Comparison of ENCODE assay signal across 8 mouse cellular contexts in the genomic region with DNA sequence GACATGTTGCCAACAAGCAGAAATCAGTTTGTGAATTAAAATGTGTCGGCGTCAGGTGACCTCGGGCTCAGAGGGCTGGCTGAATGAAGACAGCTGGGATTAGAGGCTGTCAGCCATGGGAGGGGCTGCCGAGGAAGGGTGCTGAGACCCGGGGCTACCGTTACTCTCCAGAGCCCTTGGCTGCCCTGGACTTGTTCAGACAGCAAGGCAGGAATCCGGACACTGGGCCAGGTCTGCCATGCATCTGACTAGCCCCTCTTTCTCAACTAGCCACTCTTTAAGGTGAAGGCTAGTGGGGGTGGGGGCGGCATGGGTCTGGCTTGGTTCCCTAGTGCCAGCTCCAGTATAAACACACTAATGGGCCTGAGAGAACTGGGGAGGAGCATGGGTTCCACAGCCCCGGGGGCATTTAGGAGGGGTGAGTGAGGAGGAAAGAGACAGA. TPM values are rescaled to one million over a fixed set of nuclear protein-coding genes. Genes with fewer than 3 reads are reported as not detected.
DNase-seq lines count a peak whose midpoint lies in the region; ATAC-seq and TF ChIP-seq lines count a peak whose summit lies in the region.

No protein-coding gene starts in this region.

- no peak overlapping the region for H3K9ac ChIP-seq in neural tube, embryonic 11.5 days (ENCODE audit: low read length)
- no peak overlapping the region; the same call in 1 of the 2 replicates for H3K9ac ChIP-seq in forebrain, embryonic 12.5 days
- H3K9ac ChIP-seq in kidney, postnatal 0 days (ENCODE audit: low read depth, low read length) = no peak overlapping the region
- H3K9ac ChIP-seq in stomach, embryonic 14.5 days (replicated peaks; ENCODE audit: low read depth, low read length) = no peak overlapping the region

- peak; percentile 30 for DNase-seq in neural tube, embryonic 11.5 days (ENCODE audit: low spot score)
- no peak for DNase-seq in neural tube, embryonic 10.5 days (ENCODE audit: extremely low spot score, low spot score)
- DNase-seq in kidney, postnatal 0 days (ENCODE audit: low spot score) = peak; percentile 38
- DNase-seq in gastrocnemius, adult 8-10 months (ENCODE audit: low spot score in 2 of 2) = no peak
- DNase-seq in adrenal gland, adult 8-10 months = no peak
- DNase-seq in spleen, postnatal 36 days (ENCODE audit: low spot score in 2 of 2) = no peak

- H3K4me1 ChIP-seq in neural tube, embryonic 11.5 days (ENCODE audit: control insufficient read depth, insufficient read depth, low read length) = no peaks in the 10 kb centered on the region
- peaks cover 13% of the 10 kb centered on the region for H3K4me1 ChIP-seq in forebrain, embryonic 12.5 days
- peaks cover 5% of the 10 kb centered on the region; the same call in 1 of the 2 replicates for H3K4me1 ChIP-seq in kidney, postnatal 0 days (replicated peaks; ENCODE audit: insufficient read depth, low read length)
- H3K4me1 ChIP-seq in stomach, embryonic 14.5 days (ENCODE audit: control insufficient read depth, insufficient read depth, low read length) = peaks cover 11% of the 10 kb centered on the region; the same call in 1 of the 2 replicates

- ATAC-seq in neural tube, embryonic 11.5 days (ENCODE audit: insufficient read depth, low FRiP score, low TSS enrichment) = no peak
- ATAC-seq in forebrain, embryonic 12.5 days (ENCODE audit: low FRiP score) = peak; percentile 78; the same call in 1 of the 2 replicates
- ATAC-seq in kidney, postnatal 0 days (replicated peaks; ENCODE audit: low FRiP score, low read depth) = peak; percentile 49
- peak; percentile 68; the same call in 1 of the 2 replicates for ATAC-seq in stomach, embryonic 14.5 days (ENCODE audit: insufficient number of reproducible peaks, insufficient read depth, low FRiP score, low read depth)

- no peak for TF ChIP-seq CTCF in kidney, postnatal 0 days (IDR thresholded peaks at IDR 0.05; ENCODE audit: low read depth)

- no peak overlapping the region for H3K4me2 ChIP-seq in neural tube, embryonic 11.5 days (ENCODE audit: low read depth)
- peak overlapping the region; percentile 38 for H3K4me2 ChIP-seq in forebrain, embryonic 12.5 days
- H3K4me2 ChIP-seq in kidney, postnatal 0 days (ENCODE audit: low read length) = peak overlapping the region; percentile 42
- peak overlapping the region; percentile 40 for H3K4me2 ChIP-seq in stomach, embryonic 14.5 days (replicated peaks; ENCODE audit: low read depth, low read length)

- no peaks in the 10 kb centered on the region for H3K36me3 ChIP-seq in neural tube, embryonic 11.5 days (ENCODE audit: control insufficient read depth, insufficient read depth, low read length)
- no peaks in the 10 kb centered on the region for H3K36me3 ChIP-seq in forebrain, embryonic 12.5 days (replicated peaks)
- H3K36me3 ChIP-seq in kidney, postnatal 0 days (ENCODE audit: insufficient read depth, low read length) = no peaks in the 10 kb centered on the region
- H3K36me3 ChIP-seq in stomach, embryonic 14.5 days (ENCODE audit: control insufficient read depth, insufficient read depth, low read length) = no peaks in the 10 kb centered on the region

- no peak overlapping the region for H3K27ac ChIP-seq in neural tube, embryonic 11.5 days (ENCODE audit: low read depth, low read length)
- H3K27ac ChIP-seq in forebrain, embryonic 12.5 days = peak overlapping the region; percentile 50
- no peak overlapping the region for H3K27ac ChIP-seq in kidney, postnatal 0 days
- H3K27ac ChIP-seq in stomach, embryonic 14.5 days (ENCODE audit: low read length) = no peak overlapping the region

- no peaks in the 10 kb centered on the region for H3K27me3 ChIP-seq in neural tube, embryonic 11.5 days (ENCODE audit: control insufficient read depth, insufficient read depth, low read length)
- H3K27me3 ChIP-seq in forebrain, embryonic 12.5 days = 0 out of 2 replicates have a peak, but pooled peaks cover under 1% of the 10 kb centered on the region
- H3K27me3 ChIP-seq in kidney, postnatal 0 days (ENCODE audit: insufficient read depth, low read length) = no peaks in the 10 kb centered on the region
- no peaks in the 10 kb centered on the region for H3K27me3 ChIP-seq in stomach, embryonic 14.5 days (ENCODE audit: control insufficient read depth, insufficient read depth, low read length)

- no peaks in the 10 kb centered on the region for H3K9me3 ChIP-seq in neural tube, embryonic 11.5 days (ENCODE audit: control insufficient read depth, low read length)
- no peaks in the 10 kb centered on the region for H3K9me3 ChIP-seq in forebrain, embryonic 12.5 days
- H3K9me3 ChIP-seq in kidney, postnatal 0 days (replicated peaks; ENCODE audit: low read length) = no peaks in the 10 kb centered on the region
- no peaks in the 10 kb centered on the region for H3K9me3 ChIP-seq in stomach, embryonic 14.5 days (ENCODE audit: control insufficient read depth, low read depth, low read length)

- 29% methylated on average over 9 of the region's 9 CpGs for WGBS in neural tube, embryonic 11.5 days
- 21% methylated on average over 9 of the region's 9 CpGs for WGBS in forebrain, embryonic 12.5 days
- 17% methylated on average over 9 of the region's 9 CpGs for WGBS in kidney, postnatal 0 days
- WGBS in stomach, embryonic 14.5 days = 9% methylated on average over 9 of the region's 9 CpGs

- no peak overlapping the region for H3K4me3 ChIP-seq in neural tube, embryonic 11.5 days (ENCODE audit: low read depth, low read length)
- H3K4me3 ChIP-seq in forebrain, embryonic 12.5 days (replicated peaks) = no peak overlapping the region
- no peak overlapping the region for H3K4me3 ChIP-seq in kidney, postnatal 0 days (replicated peaks; ENCODE audit: low read depth, low read length)
- H3K4me3 ChIP-seq in stomach, embryonic 14.5 days (ENCODE audit: low read depth, low read length) = peak overlapping the region; percentile 9; the same call in 1 of the 2 replicates

RNA-seq across cellular contexts. Expression of gene Gosr2, which starts 24.4 kb away (rescaled TPM):
- polyA plus RNA-seq in neural tube, embryonic 11.5 days (2014; fragmentation: Nextera tagmentation; extraction: Ambion mirVana) = 90.3 and 93.2 TPM in 2 replicates
- polyA plus RNA-seq in forebrain, embryonic 12.5 days (2016; fragmentation: Nextera tagmentation; extraction: Ambion mirVana) = 95.2 and 95.4 TPM in 2 replicates
- polyA plus RNA-seq in kidney, postnatal 0 days (2015; fragmentation: Nextera tagmentation; extraction: Ambion mirVana) = 87.0 and 95.2 TPM in 2 replicates
- polyA plus RNA-seq in stomach, embryonic 14.5 days (2014; fragmentation: Nextera tagmentation; extraction: Ambion mirVana) = 69.4 and 77.6 TPM in 2 replicates
- total RNA-seq in gastrocnemius, adult 8-10 months (2022) = 10 to 100 TPM; 36.4 to 47.4 (median 42.7) TPM
- 100 to 1,000 TPM in 2 of 4 experiments, 10 to 100 TPM in 2; 93.8 to 114 (median 103) TPM for total RNA-seq in adrenal gland, adult 8-10 months (2022)

RNA-seq across cellular contexts. Expression of gene Wnt9b, which starts 27.6 kb away (rescaled TPM):
- 0.82 and 0.95 TPM in 2 replicates for polyA plus RNA-seq in neural tube, embryonic 11.5 days (2014; fragmentation: Nextera tagmentation; extraction: Ambion mirVana)
- 0.40 and 0.69 TPM in 2 replicates for polyA plus RNA-seq in forebrain, embryonic 12.5 days (2016; fragmentation: Nextera tagmentation; extraction: Ambion mirVana)
- polyA plus RNA-seq in kidney, postnatal 0 days (2015; fragmentation: Nextera tagmentation; extraction: Ambion mirVana) = 10.4 and 12.5 TPM in 2 replicates
- polyA plus RNA-seq in stomach, embryonic 14.5 days (2014; fragmentation: Nextera tagmentation; extraction: Ambion mirVana) = 0.06 and 0.07 TPM in 2 replicates
- under 1 TPM in 1 of 4 experiments, not detected in 3; 0.19 TPM for total RNA-seq in gastrocnemius, adult 8-10 months (2022)
- under 1 TPM in 3 of 4 experiments, not detected in 1; 0.07 to 0.31 (median 0.22) TPM for total RNA-seq in adrenal gland, adult 8-10 months (2022)

RNA-seq across cellular contexts. Expression of gene Wnt3, which starts 51.9 kb away (rescaled TPM):
- polyA plus RNA-seq in neural tube, embryonic 11.5 days (2014; fragmentation: Nextera tagmentation; extraction: Ambion mirVana) = 8.0 TPM in 2 replicates
- 6.6 TPM in 2 replicates for polyA plus RNA-seq in forebrain, embryonic 12.5 days (2016; fragmentation: Nextera tagmentation; extraction: Ambion mirVana)
- 0.05 and 0.06 TPM in 2 replicates for polyA plus RNA-seq in kidney, postnatal 0 days (2015; fragmentation: Nextera tagmentation; extraction: Ambion mirVana)
- 0.07 and 0.10 TPM in 2 replicates for polyA plus RNA-seq in stomach, embryonic 14.5 days (2014; fragmentation: Nextera tagmentation; extraction: Ambion mirVana)
- total RNA-seq in gastrocnemius, adult 8-10 months (2022) = under 1 TPM in 2 of 4 experiments, not detected in 2; 0.07 to 0.09 TPM
- total RNA-seq in adrenal gland, adult 8-10 months (2022) = 1 to 10 TPM in 2 of 4 experiments, under 1 TPM in 2; 0.17 to 3.1 (median 1.3) TPM

Comparison
In these comparisons a context has a peak if more than half of its experiments do, and no peak if none do; other contexts are left out.
1. DNase-seq: peak in neural tube, embryonic 11.5 days (single experiment) and kidney, postnatal 0 days (single experiment); none in neural tube, embryonic 10.5 days (single experiment), gastrocnemius, adult 8-10 months (0 of 2), adrenal gland, adult 8-10 months (single experiment) and spleen, postnatal 36 days (0 of 2).